Mouse (Mus musculus) hindlimb bud, embryonic 11.5 days (tissue): ENCODE data around the gene Lrrtm4.

Experiments used
- DNase-seq: peaks from one replicate; pipeline ENCODE4 v3.0.0-alpha.2; 2012; ENCODE audit warnings: low read depth, low spot score; ENCODE audit errors: extremely low spot score

Gene Lrrtm4

DNA sequence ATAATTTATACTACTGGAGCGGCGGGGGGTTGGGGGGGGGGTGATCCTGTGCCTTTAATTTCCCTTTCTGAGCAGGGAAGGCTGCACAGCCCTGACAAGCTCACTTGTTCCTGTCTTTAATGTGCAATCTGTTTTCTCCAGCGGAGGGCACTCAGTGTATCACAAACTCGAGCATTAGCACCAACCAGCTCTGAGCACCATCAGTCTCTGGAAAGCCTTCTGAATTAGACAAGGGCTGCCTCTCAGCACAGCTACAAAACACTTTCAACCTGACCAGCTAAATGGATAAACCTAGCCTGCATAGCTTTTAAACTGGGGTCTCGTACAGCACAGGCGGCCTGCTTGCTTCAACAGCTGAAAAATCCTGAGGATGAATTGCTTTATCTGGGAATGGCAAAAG is at the start of gene Lrrtm4:
Gene Lrrtm4, plus strand, starts transcription at position 113 of the 400 bp plus-strand sequence.
- no peak for DNase-seq

DNA sequence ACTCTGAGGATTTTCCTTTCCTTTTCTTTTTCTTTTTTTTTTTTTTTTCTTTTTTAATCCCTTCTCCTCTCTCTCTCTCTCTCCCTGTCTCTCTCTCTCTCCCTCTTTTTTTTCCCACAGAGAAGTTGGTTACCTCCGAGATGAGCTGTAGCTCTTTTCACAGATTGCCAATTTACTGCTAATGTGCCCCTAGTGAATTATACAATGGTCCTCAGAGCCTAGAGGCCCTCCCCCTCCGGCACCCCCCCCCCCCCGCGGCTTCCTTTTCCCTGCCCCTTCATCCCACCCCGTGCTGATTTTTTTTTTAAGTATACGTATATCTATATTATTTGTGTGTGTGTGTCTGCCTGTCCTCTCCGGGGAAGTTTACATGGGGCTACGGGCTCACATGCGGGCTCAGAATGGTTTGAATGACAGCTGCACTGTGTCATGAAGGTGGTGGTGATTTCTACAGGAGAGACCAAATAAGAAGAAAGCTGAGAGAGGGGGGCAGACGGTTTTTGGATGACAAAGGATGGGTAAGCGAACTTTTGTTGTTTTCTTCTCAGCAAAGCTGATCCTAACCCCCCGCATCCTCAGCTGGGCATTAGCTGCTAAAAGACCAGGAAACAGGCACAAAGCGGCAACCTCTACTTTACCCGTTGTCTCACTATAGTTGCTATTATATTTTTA is 648 bp downstream of the Lrrtm4 start:
- no peak for DNase-seq

DNA sequence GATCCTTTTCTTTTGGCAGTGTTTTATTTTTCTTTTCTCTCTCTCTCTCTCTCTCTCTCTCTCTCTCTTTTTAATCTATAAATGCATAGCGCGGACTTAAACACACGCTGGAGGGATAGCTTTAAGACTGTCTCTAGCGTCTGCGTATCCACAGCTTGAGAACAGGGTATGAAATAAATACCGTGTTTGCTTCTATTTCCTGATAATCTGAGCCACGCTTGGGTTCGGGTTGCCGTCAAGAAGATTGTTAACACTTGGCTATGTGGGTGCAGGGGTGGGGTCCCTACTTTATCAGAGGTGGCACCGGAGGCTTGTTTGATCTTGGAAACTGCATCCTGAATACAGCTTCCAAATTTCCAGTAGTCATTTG is 1.2 kb downstream of the Lrrtm4 start:
- DNase-seq = no peak

- no peak for DNase-seq
These were observed 38.2 kb downstream of the Lrrtm4 start for GRCm38 (mm10) chr6:80056849-80057248.

DNA sequence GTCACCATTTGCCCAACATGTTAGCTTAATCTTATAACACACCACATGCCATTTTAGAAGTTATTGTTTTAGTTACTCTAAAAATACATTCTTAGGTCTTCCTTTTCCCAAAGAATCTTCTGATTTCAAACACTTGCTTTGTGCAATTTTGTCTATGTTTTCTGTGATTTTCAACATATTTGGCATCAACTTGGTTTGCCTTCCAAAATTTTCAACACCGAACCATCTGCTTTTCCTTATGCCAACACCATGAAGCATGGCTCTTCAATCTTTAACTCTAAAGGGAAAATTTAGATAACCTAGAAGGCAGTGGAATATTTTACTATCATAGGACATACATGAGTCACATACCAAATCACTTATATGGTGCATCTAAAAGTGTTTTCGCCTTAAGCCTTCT is 59.3 kb downstream of the Lrrtm4 start:
- DNase-seq = no peak

DNA sequence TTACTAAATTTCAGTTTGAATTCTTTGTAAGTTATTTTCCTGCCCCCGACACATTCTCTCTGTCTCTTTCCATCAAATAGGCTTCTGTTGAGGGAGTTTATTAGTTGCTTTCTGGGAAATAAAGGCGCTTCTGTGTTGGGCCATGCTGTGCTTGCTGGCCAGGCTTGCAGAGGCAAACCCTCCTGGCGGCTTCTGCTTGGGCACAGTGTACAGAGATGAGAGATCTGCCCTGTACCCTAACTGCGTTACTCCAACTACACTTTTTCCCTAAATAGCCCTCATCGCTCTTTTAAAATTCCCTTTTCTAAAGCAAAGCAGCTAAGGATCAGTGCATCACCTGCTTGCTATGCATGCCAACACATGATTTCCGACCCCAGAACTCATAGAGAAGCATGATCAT is 60.6 kb downstream of the Lrrtm4 start:
- no peak for DNase-seq

DNA sequence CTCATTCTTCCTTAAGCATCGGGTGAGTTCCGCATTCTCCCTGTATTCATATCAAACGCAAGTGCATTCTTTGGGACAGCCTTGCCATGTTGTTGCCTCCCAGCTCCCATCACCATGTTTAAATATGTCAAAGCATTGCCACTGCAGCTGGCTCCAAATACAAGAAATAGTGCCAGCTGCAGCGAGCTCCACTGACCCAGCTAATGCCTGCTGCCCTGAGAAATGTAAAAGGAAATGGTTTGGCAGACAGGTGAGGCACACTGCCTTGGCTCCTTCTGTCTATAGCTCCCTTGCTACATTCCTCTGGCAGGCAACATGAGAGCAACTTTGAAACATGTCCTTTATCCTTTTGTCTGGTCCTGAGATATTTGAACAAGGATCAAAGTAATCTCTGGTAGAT is 76.2 kb downstream of the Lrrtm4 start:
- DNase-seq = no peak

DNA sequence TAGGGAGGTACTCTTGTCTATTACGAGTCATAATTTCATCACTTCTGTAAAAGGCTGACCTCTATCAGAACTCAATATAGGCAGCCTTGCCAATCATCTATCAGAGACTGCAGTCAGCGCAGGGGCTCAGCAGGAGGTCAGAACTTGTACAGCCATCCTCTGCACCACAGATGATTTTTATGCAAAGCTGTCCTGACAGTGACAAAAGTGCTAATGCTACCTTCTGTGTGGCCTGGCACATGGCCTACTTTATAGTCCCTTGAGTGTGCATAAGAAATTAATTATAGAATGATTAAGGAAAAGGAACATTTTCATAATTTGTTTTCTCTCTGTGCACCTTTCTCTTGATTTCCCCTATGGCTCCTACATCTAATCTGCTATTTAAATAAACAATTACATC is 86.7 kb downstream of the Lrrtm4 start:
- no peak for DNase-seq

DNA sequence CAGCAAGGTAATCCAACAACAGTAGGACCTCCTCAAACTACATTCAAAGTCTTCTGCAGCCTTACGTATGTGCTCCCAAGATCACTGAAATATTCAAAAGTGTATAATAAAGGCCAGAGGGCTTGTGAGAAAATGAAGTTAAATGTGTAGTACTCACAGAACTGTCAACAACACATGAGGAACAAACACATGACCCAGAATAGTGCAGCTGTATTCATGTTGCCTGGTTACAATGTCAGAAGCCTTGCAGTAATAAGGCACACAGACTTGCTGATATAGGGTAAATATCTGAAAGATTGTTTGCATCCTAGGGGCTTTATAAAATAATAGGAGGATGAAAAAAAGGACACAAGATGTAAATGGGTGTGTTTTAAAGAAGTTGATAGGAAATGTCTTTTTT is 87.2 kb downstream of the Lrrtm4 start:
- no peak for DNase-seq

DNA sequence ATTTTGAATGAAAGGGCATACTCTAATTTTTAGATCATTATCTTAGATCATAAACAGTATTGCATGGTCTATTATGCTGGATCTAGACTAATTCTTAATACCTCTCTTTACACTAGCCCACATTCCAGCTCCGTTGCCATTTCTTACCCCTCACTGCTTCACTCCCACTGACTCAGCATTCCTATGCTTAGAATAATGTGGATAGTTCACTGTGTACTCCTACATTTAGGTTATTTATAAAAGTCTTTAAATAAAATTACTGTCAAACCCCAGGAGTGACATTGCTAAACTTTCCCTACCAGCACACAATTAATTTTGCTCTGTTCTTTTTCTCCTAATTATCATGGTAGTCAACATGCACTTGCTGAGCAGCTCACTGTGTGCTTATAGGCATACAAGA is 107.7 kb downstream of the Lrrtm4 start:
- no peak for DNase-seq

DNA sequence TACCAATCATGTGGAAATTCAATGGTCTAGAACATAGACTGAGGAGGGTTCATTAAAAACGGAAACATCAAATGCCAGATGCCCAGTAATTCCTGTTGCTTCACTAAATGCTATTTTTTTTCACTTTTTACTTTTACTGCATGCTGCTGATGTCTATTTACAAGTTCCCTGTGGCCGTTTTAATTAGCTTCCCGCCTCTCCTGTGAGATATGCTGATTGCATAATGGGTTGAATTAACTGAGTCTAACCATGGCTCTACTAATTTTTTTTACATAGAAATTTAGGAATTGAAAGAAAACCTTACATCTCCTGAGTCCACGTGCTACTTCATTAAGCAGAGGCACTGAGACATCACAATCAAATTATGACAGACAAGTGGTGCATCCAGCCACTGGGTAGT is 143.9 kb downstream of the Lrrtm4 start:
- no peak for DNase-seq

- no peak for DNase-seq
These were observed 163.2 kb downstream of the Lrrtm4 start for GRCm38 (mm10) chr6:80181916-80182315.

DNA sequence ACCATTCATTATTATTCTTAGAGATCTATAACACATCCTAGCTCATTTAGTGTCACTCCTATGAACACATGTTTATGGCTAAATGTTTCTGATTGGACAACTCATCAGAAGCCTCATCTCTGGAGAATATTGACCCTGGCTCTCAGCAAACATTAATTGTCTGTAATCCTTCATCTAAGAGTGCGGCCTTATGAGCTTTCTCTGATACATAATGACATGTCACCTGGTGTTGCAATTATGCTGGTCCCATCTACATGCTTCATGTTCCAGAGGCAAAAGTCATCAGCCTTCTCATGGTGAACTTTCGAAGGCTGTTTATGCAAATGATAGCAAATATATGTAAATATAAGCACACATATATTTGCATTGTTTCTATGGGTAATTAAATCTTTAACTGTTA is 163.7 kb downstream of the Lrrtm4 start:
- no peak for DNase-seq

GRCm38 (mm10) chr6:80185489-80186113 is 166.9 kb downstream of the Lrrtm4 start:
- no peak for DNase-seq

GRCm38 (mm10) chr6:80186791-80187190 is 168.1 kb downstream of the Lrrtm4 start:
- no peak for DNase-seq

DNA sequence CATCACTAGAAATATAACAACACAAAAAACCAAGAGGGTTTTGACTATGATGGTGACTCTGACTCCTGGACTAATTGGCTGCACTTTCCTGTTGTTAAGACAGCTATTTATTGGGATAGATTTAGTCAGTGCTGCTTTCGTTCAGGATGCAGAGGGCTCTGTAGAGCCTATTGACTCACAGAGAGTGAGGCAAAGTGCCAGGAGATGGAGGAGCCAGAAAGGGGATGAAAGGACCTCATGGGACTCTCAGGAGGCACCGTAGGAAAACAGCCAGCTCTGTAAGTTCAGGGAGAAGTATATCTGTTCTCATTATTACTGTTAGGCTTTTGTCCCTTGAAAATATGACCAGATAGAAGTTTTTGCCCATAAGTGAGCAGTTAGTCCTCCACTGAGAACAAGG is 190.8 kb downstream of the Lrrtm4 start:
- no peak for DNase-seq

DNA sequence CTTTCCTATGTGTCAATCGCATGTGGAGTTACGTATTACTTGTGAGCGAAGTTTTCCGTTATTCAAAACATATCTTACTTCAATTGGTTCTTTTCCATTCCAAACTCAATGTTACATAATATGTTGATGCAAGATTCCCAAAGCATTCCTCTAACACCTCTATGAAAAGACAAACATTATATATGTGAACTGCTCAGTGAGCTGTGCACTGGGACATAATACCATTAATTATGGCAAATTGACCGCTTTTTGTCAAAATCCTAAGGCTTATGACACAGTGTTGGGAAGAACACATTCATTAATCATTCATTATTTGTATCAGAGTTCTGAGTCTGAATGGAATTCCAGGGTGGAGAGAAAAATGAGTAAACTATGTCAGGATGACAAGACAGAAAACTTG is 191.6 kb downstream of the Lrrtm4 start:
- DNase-seq = no peak

DNA sequence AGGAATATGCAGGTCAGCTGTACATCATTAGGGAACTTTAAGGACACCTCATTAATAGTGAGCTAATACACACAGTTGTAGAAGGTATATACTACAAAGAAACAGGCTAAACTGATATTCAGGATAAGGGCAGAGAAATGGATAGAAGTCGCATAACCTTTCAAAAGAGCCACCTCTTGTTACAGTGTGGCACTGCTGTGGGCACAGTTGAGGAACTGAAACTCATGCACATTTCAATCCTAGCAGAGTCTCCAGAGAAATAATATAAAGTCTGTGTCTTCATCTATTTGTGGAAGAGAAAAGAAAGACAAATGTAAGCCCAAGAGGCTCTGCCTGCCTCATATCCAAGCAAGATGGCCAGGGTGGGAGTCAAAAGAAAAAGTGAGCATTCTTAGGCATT is 242.9 kb downstream of the Lrrtm4 start:
- DNase-seq = no peak

- no peak for DNase-seq
These were observed 245.3 kb downstream of the Lrrtm4 start for GRCm38 (mm10) chr6:80263972-80264371.

- DNase-seq = no peak
These were observed 245.9 kb downstream of the Lrrtm4 start for GRCm38 (mm10) chr6:80264584-80264983.

DNA sequence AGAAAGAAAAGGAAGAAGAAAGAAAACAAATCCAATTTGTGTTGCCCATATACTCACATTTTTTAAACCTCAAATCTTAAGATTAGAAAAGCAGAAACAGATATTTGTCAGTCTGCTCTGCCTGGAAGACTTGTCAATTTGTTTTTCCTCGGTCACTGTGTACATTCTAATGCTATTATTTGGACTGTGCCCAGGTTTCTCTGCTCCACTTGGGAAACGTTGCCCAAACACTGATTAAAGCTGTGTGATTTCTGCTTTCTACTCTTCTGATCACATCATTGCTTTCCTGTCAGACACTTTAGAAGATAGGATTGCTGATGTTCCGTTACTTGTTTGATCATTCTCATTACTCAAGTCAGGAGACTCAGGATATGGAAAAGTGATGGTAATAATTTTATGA is 247.1 kb downstream of the Lrrtm4 start:
- DNase-seq = no peak

DNA sequence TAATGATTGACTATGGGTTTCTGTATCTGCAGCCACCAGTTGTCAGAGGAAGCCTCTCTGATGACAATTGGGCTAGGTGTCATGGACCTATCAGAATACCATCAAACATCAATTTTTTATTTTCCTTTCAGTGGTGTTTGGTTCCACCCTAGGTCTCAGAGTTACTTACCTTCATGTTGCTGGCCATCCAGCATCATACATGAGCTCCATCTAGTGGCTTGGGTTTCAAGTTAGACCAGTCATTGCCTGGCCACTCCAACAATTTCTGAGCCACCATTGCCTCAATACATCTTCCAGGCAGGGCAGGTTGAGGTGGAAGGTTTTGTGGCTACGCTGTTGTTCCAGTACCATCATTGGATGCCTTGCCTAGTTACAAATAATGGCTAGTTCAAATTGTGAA is 268.3 kb downstream of the Lrrtm4 start:
- no peak for DNase-seq

DNA sequence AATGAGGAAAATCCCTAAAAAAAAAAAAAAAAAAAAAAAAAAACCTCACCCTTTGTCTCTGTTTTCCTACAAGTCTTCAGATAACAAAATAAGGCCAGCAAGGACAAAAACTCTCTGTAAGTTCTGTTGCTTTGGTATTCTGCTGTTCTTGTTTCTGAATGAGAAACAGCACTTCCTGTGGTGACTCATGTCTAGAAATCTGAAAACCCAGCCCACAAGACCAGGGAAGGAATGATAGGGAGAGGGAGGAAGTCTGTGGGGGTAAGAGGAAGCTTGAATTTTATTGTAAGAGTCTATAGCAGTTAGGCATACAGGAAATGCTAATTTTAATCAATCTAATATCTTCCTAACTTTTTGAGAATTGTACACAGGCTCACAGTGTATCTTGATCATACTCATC is 283.2 kb downstream of the Lrrtm4 start:
- no peak for DNase-seq
